ENCODE assay signal across 12 mouse cellular contexts in genomic region chr13:73575051-73575450, GRCm38 (mm10). TPM values are rescaled to one million over a fixed set of nuclear protein-coding genes. Genes with fewer than 3 reads are reported as not detected.
"Had no signal": no experiment of that assay in that cellular context is flagged by ENCODE, and none has a peak within 500 bp of the region (broad histone marks: within the 10 kb centered on the region; RNA-seq: fewer than 3 reads in every experiment).

No protein-coding gene starts in this region.

- DNase-seq: lung, adult 18-20 months; lung, embryonic 14.5 days; lung, postnatal 10 days; lung, postnatal 4 days; right cerebral cortex, postnatal 14 days; thymus, adult 18-20 months; thymus, postnatal 14 days; thymus, postnatal 36 days had no signal

- ATAC-seq: midbrain, embryonic 13.5 days; midbrain, embryonic 15.5 days had no signal

RNA-seq across cellular contexts. Expression of gene Slc6a3, which starts 38.5 kb away (rescaled TPM):
- total RNA-seq: monocyte, adult 5-6 weeks; neutrophil, adult 5-6 weeks had no signal
